Mouse (Mus musculus): ENCODE data around the gene H2al2c. TPM values are rescaled to one million over a fixed set of nuclear protein-coding genes. Genes with fewer than 3 reads are reported as not detected.
"Not testable (repeated sequence)": the region's sequence is repeated elsewhere in the genome, so short reads cannot be mapped to it uniquely, and the experiment has no call there.

Gene H2al2c
- total RNA-seq (2022): not detected

GRCm38 (mm10) chrY:2598799-2599198 lies at the start of gene H2al2c:
Gene H2al2c (plus strand): TSS chrY:2599099.
- DNase-seq: not testable (repeated sequence)

Other genes starting within 250 kb of the H2al2c start
- gene Sry, start 64.6 kb downstream of the H2al2c start, total RNA-seq (2022): not detected
- not detected for gene H2al2b, start 121.6 kb downstream of the H2al2c start, total RNA-seq (2022)
- not detected for gene Gm4064, start 197.1 kb downstream of the H2al2c start, total RNA-seq (2022)
- not detected for gene Rbmy, start 231.6 kb downstream of the H2al2c start, total RNA-seq (2022)
- not detected for gene Gm10256, start 231.6 kb downstream of the H2al2c start, total RNA-seq (2022)